Mouse (Mus musculus) E14TG2a.4 (cell line): ENCODE data around the gene Mapkap1.

Experiments
- H3K27me3 ChIP-seq: 2 replicates; pipeline ENCODE4 v1.6.1; 2014; ENCODE audit warnings: low read length, control low read depth; ENCODE audit not compliant: insufficient read depth
- H3K36me3 ChIP-seq: 2 replicates; pipeline ENCODE4 v1.6.1; 2014; ENCODE audit warnings: low read length, control low read depth; ENCODE audit not compliant: insufficient read depth
- H3K4me1 ChIP-seq: replicated peaks from 2 replicates; pipeline ENCODE4 v1.6.1; 2014; ENCODE audit warnings: low read depth, low read length, control low read depth
- H3K4me3 ChIP-seq: replicated peaks from 2 replicates; pipeline ENCODE4 v1.5.1; 2014; ENCODE audit warnings: mild to moderate bottlenecking, low read length
- H3K9me3 ChIP-seq: 2 replicates; pipeline ENCODE4 v1.6.1; 2014; ENCODE audit warnings: low read length, control low read depth
- CTCF ChIP-seq: conservative IDR thresholded peaks from 2 replicates; pipeline ENCODE4 v1.5.1; 2014; ENCODE audit warnings: low read length
- NANOG ChIP-seq: IDR thresholded peaks from 2 replicates; pipeline ENCODE4 v1.6.1; 2014; ENCODE audit warnings: borderline replicate concordance, low read length, mixed read lengths
- POU5F1 ChIP-seq: IDR thresholded peaks from 2 replicates; pipeline ENCODE4 v1.6.1; 2014; ENCODE audit warnings: low read length, borderline replicate concordance

The Mapkap1 gene

DNA sequence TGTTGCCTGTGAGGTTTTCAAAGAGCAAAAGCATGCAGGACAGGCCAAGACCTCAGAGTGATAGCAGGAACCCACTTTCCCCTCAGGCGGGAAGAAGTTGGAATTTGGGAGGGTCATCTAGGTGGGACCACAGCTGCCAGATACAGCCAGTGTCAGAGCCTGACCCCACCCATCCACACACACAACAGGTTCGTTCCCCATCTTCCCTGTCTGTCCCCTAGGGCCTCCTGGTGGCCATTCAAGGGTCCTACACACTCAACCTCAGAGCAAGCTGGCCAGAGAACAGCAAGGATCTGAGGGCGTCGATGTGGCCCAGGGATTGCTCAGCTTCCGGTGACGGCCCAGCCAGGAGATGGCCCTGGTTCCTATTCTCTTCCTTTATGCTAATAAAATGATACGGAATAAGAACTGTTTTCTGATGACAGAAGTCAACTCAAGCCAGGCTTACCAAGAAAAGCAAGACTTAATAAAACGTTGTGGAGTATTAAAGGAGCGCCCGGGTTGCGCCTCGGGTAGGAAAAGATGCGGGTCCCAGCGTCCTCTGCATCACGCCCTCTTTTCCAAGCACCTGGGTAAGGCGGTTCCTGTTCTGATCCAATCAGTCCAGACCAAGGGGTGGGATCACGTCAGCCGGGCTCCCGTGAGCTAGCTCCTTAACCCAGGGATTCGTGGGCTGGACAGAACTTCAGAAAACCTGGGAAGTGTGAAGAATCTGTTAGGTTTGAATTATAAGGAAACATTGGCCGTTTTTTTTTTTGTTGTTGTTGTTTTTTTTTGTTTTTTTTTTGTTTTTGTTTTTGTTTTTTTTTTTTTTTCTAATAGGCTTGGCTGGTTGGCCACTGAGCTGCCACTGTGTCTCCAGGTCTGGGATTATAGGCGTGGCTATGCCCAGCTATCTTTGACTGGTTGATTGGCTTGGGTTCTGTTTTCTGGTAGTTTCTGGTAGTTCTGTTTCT is 238.3 kb downstream of the Mapkap1 start:
- TF ChIP-seq POU5F1: no peak
- TF ChIP-seq CTCF: peak; percentile 78
- H3K27me3 ChIP-seq: no peaks in the 10 kb centered on the region; the same call in 1 of the 2 replicates
- peaks cover 67% of the 10 kb centered on the region for H3K4me1 ChIP-seq
- H3K36me3 ChIP-seq: no peaks in the 10 kb centered on the region
- peak overlapping the region; percentile 51 for H3K4me3 ChIP-seq
- no peaks in the 10 kb centered on the region for H3K9me3 ChIP-seq

DNA sequence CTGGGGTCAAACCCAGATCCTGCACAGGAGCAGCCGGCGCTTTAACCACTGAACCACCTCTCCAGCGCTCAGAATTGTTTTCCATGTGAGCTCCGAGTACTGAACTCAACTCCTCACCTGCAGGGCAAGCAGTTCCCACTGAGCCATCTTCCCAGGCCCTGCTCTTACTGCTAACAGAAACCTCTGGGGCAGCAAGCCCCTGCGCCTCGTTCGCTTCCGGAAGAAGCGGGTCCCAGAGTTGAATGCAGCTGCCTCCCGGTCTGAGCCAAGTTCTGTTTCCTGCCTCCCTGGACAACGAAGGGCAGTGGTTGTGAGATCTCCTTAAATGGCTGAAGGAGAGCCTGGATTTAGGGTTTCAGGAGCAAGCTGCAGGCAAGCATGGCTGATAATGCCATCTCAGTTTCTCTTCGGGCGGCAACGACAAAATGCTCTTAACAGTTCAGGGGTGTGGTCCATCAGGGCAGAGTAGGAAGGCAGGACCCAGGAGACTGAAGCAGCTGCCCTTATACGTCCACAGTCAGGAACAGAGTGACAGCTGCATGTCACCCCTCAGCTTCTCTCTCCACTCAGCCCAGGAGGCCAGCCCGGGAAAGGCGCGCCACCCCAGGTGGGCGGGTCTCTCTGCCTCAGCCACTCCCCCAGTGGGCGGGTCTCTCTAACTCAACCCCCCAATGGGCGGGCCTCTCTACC is 239.4 kb downstream of the Mapkap1 start:
- TF ChIP-seq POU5F1 (no peak), NANOG (no peak), CTCF (no peak; the same call in 1 of the 2 replicates)
- no peaks in the 10 kb centered on the region for H3K9me3 ChIP-seq
- peaks cover 63% of the 10 kb centered on the region for H3K4me1 ChIP-seq
- H3K4me3 ChIP-seq: peak overlapping the region; percentile 76
- peaks cover 6% of the 10 kb centered on the region for H3K27me3 ChIP-seq
- H3K36me3 ChIP-seq: no peaks in the 10 kb centered on the region

DNA sequence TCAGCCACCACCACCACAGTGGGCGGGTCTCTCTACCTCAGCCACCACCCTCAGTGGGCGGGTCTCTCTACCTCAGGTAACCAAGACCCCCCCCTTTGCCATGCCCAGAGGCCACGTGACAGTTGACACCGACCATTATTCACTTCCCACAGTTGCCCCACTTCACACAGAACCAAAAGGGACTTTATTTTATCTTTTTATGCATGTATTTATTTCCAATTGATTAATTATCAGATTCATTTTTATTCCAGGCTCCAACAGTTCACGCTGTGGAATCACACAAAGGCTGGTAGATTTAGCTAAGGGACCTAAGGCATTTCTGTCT is 239.9 kb downstream of the Mapkap1 start:
- H3K4me1 ChIP-seq: peaks cover 59% of the 10 kb centered on the region
- H3K27me3 ChIP-seq: peaks cover 11% of the 10 kb centered on the region
- H3K36me3 ChIP-seq: no peaks in the 10 kb centered on the region
- H3K4me3 ChIP-seq: no peak overlapping the region
- TF ChIP-seq NANOG (no peak), POU5F1 (no peak), CTCF (no peak)
- H3K9me3 ChIP-seq: no peaks in the 10 kb centered on the region

DNA sequence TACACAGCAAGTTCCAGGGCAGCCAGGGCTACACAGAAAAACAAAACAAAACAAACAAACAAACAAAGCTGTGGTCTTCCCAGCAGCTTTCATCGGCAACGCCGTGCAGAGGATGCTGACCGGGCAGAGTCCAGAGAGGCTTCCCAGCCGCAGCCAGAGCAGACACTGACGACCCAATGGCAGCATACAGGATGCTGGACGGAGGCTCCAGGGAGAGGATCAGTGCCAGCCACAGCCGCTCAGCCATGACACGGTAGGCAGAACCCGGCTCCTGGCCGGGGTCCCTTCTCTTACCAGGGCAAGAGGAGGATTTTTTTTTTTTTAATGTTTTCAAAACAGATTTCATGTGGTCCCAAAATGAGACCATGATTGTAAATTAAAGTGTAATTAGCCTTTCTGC is 240.8 kb downstream of the Mapkap1 start:
- TF ChIP-seq CTCF (no peak), POU5F1 (no peak), NANOG (no peak)
- Histone ChIP-seq H3K4me3 (no peak overlapping the region), H3K4me1 (peaks cover 50% of the 10 kb centered on the region)

DNA sequence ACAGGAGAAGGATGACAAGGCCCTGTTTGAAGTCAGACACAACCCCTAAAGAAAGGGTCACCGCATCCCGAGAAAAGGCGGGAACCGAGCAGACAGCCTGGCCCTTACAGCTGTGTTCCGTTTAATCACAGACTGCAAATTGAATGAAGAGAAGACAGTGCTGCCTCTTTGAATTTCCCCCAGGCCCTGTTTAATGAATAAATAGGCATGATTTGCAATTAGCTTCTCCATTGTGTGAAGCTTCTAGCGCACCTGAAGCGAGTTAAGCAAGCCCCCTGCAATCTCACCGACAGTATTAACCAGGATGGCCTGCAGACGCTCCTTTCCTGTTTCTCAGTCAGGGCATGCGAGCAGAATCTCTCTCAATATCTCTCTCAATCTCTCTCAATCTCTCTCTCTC is 261.2 kb downstream of the Mapkap1 start:
- H3K9me3 ChIP-seq: 0 out of 2 replicates have a peak, but pooled peaks cover 4% of the 10 kb centered on the region
- no peaks in the 10 kb centered on the region for H3K36me3 ChIP-seq
- H3K4me1 ChIP-seq: peaks cover 54% of the 10 kb centered on the region
- TF ChIP-seq POU5F1: no peak
- TF ChIP-seq CTCF: no peak
- no peak for TF ChIP-seq NANOG
- H3K27me3 ChIP-seq: peaks cover 30% of the 10 kb centered on the region
- no peak overlapping the region for H3K4me3 ChIP-seq

More for the DNA sequence above, 240.8 kb downstream of the Mapkap1 start:
- no peaks in the 10 kb centered on the region for H3K9me3 ChIP-seq
- H3K36me3 ChIP-seq: no peaks in the 10 kb centered on the region
- peaks cover 12% of the 10 kb centered on the region for H3K27me3 ChIP-seq

DNA sequence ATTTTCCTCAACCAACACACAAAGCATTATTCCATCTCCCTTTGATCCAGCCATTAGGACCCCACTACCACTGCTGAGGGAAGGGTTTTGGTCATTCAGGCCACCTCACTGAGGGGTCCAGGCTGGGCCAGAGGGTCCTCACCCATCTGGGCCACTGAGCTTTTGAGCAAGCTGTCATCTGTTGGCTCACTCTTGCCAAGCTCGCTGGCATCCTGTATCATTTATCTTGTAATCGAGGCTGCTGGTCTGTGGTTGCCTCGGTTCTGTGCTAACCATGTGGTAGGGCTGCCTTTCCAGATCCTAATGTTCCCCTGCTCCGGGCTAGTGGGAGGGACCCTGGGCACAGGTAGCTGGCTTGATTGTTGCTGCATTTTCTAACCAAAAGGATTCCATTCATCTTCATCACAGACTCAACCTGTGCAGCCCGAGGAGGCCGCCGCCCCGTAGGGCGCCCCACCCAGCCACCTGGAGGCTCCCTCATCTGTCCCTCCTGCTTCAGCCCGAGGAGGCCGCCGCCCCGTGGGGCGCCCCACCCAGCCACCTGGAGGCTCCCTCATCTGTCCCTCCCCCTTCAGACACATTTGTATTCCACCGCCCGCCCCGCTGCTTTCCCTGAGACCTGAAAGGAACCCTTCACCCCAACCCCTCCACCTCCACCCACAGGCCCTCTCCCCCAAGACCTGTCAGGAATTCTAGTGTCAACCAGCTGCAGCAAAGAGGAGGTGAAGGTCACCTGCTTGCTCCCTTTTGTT is 262.0 kb downstream of the Mapkap1 start:
- Histone ChIP-seq H3K4me3 (peak overlapping the region; percentile 46; the same call in 1 of the 2 replicates), H3K4me1 (peaks cover 54% of the 10 kb centered on the region), H3K36me3 (peaks cover 5% of the 10 kb centered on the region; the same call in 1 of the 2 replicates), H3K27me3 (peaks cover 30% of the 10 kb centered on the region), H3K9me3 (0 out of 2 replicates have a peak, but pooled peaks cover 4% of the 10 kb centered on the region)
- no peak for TF ChIP-seq POU5F1
- TF ChIP-seq NANOG: no peak
- TF ChIP-seq CTCF: no peak

DNA sequence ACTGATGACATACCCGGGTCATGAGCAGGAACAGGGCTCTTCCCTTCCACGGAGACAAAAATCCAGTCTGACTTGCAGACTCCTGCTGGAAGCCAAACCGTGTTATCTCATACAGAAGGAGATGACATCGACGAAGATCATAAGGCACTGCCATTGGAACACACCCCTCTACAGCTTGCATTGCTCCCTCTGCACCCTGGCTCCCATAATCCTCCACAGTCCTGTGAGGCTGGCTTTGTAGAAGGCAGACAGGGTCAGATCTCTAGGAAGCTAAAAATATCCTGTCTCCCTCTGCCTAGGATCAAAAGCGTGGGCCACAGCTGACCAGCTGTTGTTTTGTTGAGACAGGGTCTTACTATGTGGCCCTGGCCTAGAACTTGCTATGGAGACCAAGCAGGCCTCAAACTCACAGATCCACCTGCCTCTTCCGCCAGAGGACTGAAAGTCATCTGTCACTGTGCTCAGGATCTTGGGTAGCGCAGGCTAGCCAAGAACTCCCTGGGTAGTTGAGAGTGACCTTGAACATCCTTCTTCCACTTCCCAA is 262.7 kb downstream of the Mapkap1 start:
- H3K4me3 ChIP-seq: peak overlapping the region; percentile 46; the same call in 1 of the 2 replicates
- peaks cover 7% of the 10 kb centered on the region; the same call in 1 of the 2 replicates for H3K36me3 ChIP-seq
- TF ChIP-seq NANOG (no peak), CTCF (no peak), POU5F1 (no peak)
- peaks cover 54% of the 10 kb centered on the region for H3K4me1 ChIP-seq
- H3K9me3 ChIP-seq: 0 out of 2 replicates have a peak, but pooled peaks cover 4% of the 10 kb centered on the region
- H3K27me3 ChIP-seq: peaks cover 30% of the 10 kb centered on the region

DNA sequence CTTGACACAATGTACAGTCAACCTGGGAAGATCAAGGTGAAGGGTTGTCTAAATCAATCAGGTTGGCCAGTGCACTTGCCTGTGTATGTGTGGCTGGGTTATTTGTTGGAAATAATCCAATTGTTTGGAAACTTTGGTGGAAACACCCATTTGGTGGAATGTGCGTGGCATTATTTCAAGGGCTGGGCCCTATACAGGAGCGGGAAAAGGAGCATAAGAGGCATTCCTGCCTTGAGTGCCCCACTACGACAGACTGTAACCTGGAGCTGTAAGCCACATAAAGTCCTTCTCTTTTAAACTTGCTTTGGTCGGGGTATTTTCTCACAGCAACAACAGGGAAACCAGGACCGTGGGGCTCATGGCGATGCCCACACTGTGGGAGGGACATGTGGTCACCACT is 263.9 kb downstream of the Mapkap1 start:
- Histone ChIP-seq H3K4me3 (no peak overlapping the region), H3K27me3 (peaks cover 26% of the 10 kb centered on the region), H3K36me3 (peaks cover 13% of the 10 kb centered on the region), H3K9me3 (0 out of 2 replicates have a peak, but pooled peaks cover 4% of the 10 kb centered on the region), H3K4me1 (peaks cover 47% of the 10 kb centered on the region)
- TF ChIP-seq NANOG (no peak), POU5F1 (no peak), CTCF (no peak)
